Mouse (Mus musculus) myocyte (in vitro differentiated cells): ENCODE measurements around the gene Clip4.

Experiments
- E2F4 ChIP-seq: IDR thresholded peaks from one replicate; pipeline ENCODE4 v1.6.1; 2011; ENCODE audit warnings: mild to moderate bottlenecking, control low read depth, moderate library complexity; ENCODE audit not compliant: insufficient read depth
- MAX ChIP-seq: IDR thresholded peaks from one replicate; pipeline ENCODE4 v1.6.1; 2011; ENCODE audit warnings: low read depth, mild to moderate bottlenecking, control low read depth
- MYOD1 ChIP-seq, 3 experiments: IDR thresholded peaks; one replicate each; pipeline ENCODE4 v1.6.1; 2011; ENCODE audit warnings: control low read depth in 2 of 3, low read depth in 2 of 3, mild to moderate bottlenecking in 2 of 3, moderate library complexity in 1 of 3; ENCODE audit not compliant: insufficient read length in 2 of 3, control insufficient read depth in 1 of 3
- MYOG ChIP-seq, 3 experiments: IDR thresholded peaks; one replicate each; pipeline ENCODE4 v1.6.1; 2011; ENCODE audit warnings: control low read depth in 2 of 3, low read depth in 2 of 3, mild to moderate bottlenecking in 2 of 3; ENCODE audit not compliant: insufficient read length in 2 of 3, control insufficient read depth in 1 of 3, insufficient read depth in 1 of 3
- POLR2A ChIP-seq: IDR thresholded peaks from one replicate; pipeline ENCODE4 v1.6.1; 2011; ENCODE audit warnings: low read depth, mild to moderate bottlenecking, control low read depth, moderate library complexity; ENCODE audit not compliant: insufficient read length
- POLR2AphosphoS2 ChIP-seq: IDR thresholded peaks from one replicate; pipeline ENCODE4 v1.6.1; 2011; ENCODE audit warnings: low read depth, control low read depth; ENCODE audit not compliant: insufficient read length
- SRF ChIP-seq: IDR thresholded peaks from one replicate; pipeline ENCODE4 v1.6.1; 2011; ENCODE audit warnings: low read depth; ENCODE audit not compliant: control insufficient read depth, insufficient read length
- TCF12 ChIP-seq: IDR thresholded peaks from one replicate; pipeline ENCODE4 v1.6.1; 2011; ENCODE audit warnings: mild to moderate bottlenecking, control low read depth; ENCODE audit not compliant: poor library complexity, insufficient read depth, severe bottlenecking
- TCF3 ChIP-seq: IDR thresholded peaks from one replicate; pipeline ENCODE4 v1.6.1; 2011; ENCODE audit warnings: low read depth, control low read depth; ENCODE audit not compliant: insufficient read length
- USF1 ChIP-seq: IDR thresholded peaks from one replicate; pipeline ENCODE4 v1.6.1; 2011; ENCODE audit warnings: low read depth, mild to moderate bottlenecking, control low read depth, moderate library complexity

DNA sequence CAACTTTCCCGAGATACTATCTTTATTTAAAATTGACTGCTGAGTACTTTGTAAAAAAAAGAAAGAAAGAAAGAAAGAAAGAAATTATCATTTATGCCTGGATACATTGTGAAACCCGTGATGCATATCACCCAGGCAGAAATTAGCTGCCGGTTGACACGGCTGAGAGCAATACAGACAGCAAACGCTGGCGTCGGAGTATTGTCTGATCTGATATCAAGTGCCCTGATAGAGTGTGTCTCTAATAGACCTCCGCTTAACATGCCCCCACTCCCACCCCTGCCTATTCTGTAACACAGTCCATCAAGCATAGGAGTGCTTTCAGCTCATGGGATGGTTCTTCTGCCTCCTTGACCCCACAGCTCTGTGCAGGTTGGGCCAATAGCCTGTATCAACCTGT, 20.7 kb upstream of the Clip4 start:
- no peak for TF ChIP-seq E2F4
- no peak for TF ChIP-seq POLR2A
- TF ChIP-seq POLR2AphosphoS2 = no peak
- no peak for TF ChIP-seq TCF12
- no peak for TF ChIP-seq MYOG (IDR thresholded peaks at IDR 0.05; ENCODE audit: control insufficient read depth in 1 of 3, insufficient read depth in 1 of 3, insufficient read length in 2 of 3, low read depth in 2 of 3)
- TF ChIP-seq SRF = no peak
- TF ChIP-seq USF1 = no peak
- TF ChIP-seq MAX = no peak
- no peak for TF ChIP-seq TCF3
- TF ChIP-seq MYOD1 (IDR thresholded peaks at IDR 0.05; ENCODE audit: control insufficient read depth in 1 of 3, insufficient read length in 2 of 3, low read depth in 2 of 3) = no peak
